Mouse (Mus musculus): ENCODE data around the gene Ffar1.
A peak's percentile ranks its signal among the peaks of the same experiment; 100 is the strongest.
"Not testable (repeated sequence)": the region's sequence is repeated elsewhere in the genome, so short reads cannot be mapped to it uniquely, and the experiment has no call there.

The Ffar1 gene

GRCm38 (mm10) chr7:30847386-30847785 is 14.0 kb downstream of the Ffar1 start:
- no peak for DNase-seq

GRCm38 (mm10) chr7:30846505-30847053 is 14.8 kb downstream of the Ffar1 start:
- DNase-seq = no peak

GRCm38 (mm10) chr7:30844676-30845297 is 16.6 kb downstream of the Ffar1 start:
- DNase-seq = no peak

GRCm38 (mm10) chr7:30842092-30842491 is 19.3 kb downstream of the Ffar1 start:
- no peak for DNase-seq

- DNase-seq = no peak
Measured at GRCm38 (mm10) chr7:30841379-30841778, 20.0 kb downstream of the Ffar1 start.

GRCm38 (mm10) chr7:30840306-30840705 is 21.1 kb downstream of the Ffar1 start:
- no peak for DNase-seq

- DNase-seq = no peak
Measured at GRCm38 (mm10) chr7:30837277-30837676, 24.1 kb downstream of the Ffar1 start.

- DNase-seq = not testable (repeated sequence)
Measured at GRCm38 (mm10) chr7:30832684-30833083, 28.7 kb downstream of the Ffar1 start.

GRCm38 (mm10) chr7:30832261-30832660 is 29.1 kb downstream of the Ffar1 start:
- no peak for DNase-seq

- no peak for DNase-seq
Measured at GRCm38 (mm10) chr7:30829428-30829827, 31.9 kb downstream of the Ffar1 start.

- DNase-seq = not testable (repeated sequence)
Measured at GRCm38 (mm10) chr7:30828871-30829270, 32.5 kb downstream of the Ffar1 start.

GRCm38 (mm10) chr7:30826660-30827059 is 34.7 kb downstream of the Ffar1 start:
- no peak for DNase-seq

- no peak for DNase-seq
Measured at GRCm38 (mm10) chr7:30824306-30824705, 37.1 kb downstream of the Ffar1 start.

- DNase-seq = no peak
Measured at GRCm38 (mm10) chr7:30823675-30824074, 37.7 kb downstream of the Ffar1 start, which contains the start of gene Ffar2. Gene Ffar2 (minus strand): TSS chr7:30823775.

- peak; percentile 25 to 54 for DNase-seq
Measured at GRCm38 (mm10) chr7:30821532-30821931, 39.8 kb downstream of the Ffar1 start.

- no peak for DNase-seq
Measured at GRCm38 (mm10) chr7:30820854-30821445, 40.4 kb downstream of the Ffar1 start.

- DNase-seq = no peak
Measured at GRCm38 (mm10) chr7:30820131-30820530, 41.2 kb downstream of the Ffar1 start.

- peak in 1 of 2 experiments; percentile 14 for DNase-seq
Measured at GRCm38 (mm10) chr7:30812291-30812807, 49.0 kb downstream of the Ffar1 start.

GRCm38 (mm10) chr7:30811757-30812290 is 49.5 kb downstream of the Ffar1 start:
- DNase-seq = no peak

GRCm38 (mm10) chr7:30810319-30810718 is 51.0 kb downstream of the Ffar1 start:
- DNase-seq = no peak

Measured in kidney, postnatal 4 days (tissue).